Mouse (Mus musculus): ENCODE measurements around the gene Rgs3.

GRCm38 (mm10) chr4:62665842-62666241 lies 106.2 kb downstream of the Rgs3 start:
- TF ChIP-seq USF1 (IDR thresholded peaks at IDR 0.05; ENCODE audit: low read depth, low read length) (no peak), POLR2AphosphoS5 (IDR thresholded peaks at IDR 0.05; ENCODE audit: borderline replicate concordance, low read depth, low read length) (no peak), NELFE (IDR thresholded peaks at IDR 0.05; ENCODE audit: low read depth, low read length) (no peak), EP300 (IDR thresholded peaks at IDR 0.05; ENCODE audit: low read depth in 1 of 2, low read length in 2 of 2) (no peak), ZNF384 (IDR thresholded peaks at IDR 0.05; ENCODE audit: low read depth, low read length) (no peak), HCFC1 (IDR thresholded peaks at IDR 0.05; ENCODE audit: low read depth, low read length) (no peak)
